Mouse (Mus musculus): ENCODE measurements around the gene Dlgap1.
"Not testable (repeated sequence)": the region's sequence is repeated elsewhere in the genome, so short reads cannot be mapped to it uniquely, and the experiment has no call there.

Dlgap1 gene

GRCm38 (mm10) chr17:70807885-70808284 lies 839.0 kb downstream of the Dlgap1 start:
- no peak for DNase-seq (ENCODE audit: low spot score)

DNA sequence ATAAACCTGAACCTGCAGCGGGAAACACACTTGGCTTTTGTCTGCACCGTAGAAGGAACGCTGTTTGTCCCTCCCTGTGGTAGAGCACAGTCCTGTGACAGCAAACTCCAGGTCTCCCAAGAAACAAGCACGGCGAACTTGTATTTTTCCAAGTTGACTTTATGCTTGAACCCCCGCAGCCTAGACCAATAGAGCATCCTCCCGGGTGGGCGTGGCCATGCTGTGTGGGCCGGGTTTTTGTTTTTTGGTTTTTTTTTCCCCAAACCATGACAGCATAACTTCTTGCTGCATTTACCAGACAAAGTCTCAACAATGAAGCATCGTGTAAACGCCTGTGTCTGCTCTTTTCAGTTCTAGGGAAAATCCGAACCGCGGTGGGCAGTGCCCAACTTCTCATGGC lies 840.0 kb downstream of the Dlgap1 start:
- DNase-seq (ENCODE audit: low spot score), result no peak

DNA sequence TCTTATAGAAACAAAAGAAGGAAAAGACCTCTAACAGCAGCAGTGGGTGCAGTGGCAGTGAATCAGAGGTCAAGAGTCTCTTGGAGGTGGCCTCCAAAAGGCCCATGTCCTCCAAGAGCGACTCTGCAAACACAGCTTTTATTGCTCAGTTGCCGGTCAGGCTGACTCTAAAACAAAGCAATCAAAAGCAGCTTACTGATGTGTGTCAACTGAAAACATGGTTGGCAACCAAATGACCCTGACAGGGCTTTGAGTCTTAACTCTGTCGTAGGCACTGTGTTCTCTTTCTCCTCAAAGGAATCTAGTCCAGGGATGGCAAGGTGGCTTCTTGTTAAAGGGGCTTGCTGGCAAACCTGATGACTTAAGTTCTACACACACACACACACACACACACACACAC lies 840.9 kb downstream of the Dlgap1 start:
- DNase-seq (ENCODE audit: low spot score), result no peak

GRCm38 (mm10) chr17:70810795-70811194 lies 841.9 kb downstream of the Dlgap1 start:
- no peak for DNase-seq (ENCODE audit: low spot score)

DNA sequence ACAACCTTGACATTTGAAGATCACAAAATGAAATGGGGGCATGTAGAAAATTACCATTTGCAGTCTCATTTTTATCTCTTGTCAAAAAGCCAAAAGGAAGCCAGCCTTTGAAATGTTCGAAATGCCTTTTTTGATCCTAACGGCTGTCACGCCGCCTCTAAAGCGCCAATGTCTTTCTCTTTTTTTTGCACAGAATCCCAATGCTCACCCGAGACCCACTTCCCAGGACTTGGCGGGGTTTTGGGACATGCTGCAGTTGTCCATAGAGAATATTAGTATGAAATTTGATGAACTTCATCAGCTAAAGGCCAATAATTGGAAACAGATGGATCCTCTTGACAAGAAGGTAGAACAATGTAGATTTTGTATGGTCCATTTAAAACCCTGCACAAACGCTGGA lies 846.1 kb downstream of the Dlgap1 start:
- DNase-seq (ENCODE audit: low spot score), result no peak

DNA sequence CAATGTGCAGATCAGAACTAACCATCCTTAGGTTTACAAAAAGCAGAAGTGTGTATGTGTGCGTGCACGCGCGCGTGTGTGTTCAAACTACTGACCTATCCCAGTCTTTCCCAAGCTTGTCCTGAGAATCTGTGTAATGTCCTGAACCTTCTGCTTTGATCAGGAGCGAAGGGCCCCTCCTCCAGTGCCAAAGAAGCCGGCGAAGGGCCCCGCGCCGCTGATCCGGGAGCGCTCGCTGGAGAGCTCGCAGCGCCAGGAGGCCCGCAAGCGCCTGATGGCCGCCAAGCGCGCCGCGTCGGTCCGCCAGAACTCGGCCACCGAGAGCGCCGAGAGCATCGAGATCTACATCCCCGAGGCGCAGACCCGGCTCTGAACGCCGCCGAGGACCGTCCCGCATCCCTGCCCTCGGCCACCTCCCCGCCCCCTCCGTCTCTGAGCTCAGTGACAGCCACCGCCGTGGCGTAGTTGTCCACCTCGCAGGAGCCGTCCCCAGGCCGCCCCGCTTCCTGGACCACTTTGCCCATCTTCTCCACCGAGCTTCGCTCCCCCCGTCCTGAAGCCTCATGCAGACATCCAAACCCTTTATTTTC lies 849.1 kb downstream of the Dlgap1 start:
- DNase-seq (ENCODE audit: low spot score), result no peak

DNA sequence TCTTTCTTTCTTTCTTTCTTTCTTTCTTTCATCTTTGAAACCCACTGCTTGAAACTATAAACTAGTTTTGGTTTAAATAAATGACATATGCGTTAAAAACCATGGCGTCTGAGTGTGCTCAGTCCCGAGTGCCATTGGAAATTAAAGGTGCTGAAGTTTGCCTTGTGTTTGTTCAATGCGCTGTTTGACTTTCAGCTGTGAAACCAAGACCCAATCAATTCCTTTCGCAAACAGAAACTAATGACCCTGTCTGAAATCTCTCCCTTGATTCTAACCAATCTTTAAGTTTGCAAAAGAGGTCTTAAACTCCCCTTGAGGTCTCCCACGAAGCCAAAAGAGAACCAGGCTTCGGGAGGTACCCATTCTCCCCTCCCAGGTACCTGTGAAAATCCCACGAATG lies 854.2 kb downstream of the Dlgap1 start:
- DNase-seq (ENCODE audit: low spot score), result no peak

DNA sequence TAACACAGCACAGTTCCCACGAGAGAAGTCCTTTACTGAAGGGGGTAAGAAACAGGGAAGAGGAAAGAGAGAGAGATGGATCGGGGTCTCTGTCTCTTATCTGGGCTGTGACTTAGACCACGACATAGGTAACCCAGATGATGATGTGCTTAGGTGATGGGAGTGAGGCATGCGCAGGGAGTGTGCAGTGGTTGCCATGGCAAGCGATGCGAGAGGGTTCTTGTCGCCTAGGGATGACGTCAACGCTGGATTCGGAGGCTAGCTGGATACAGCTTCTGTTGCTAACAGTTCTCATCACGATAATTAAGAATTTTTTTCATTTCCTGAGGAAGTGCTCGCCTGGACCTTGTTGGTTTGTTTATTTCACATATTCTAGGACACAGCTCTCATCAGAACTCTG lies 857.4 kb downstream of the Dlgap1 start:
- DNase-seq (ENCODE audit: low spot score), result no peak

GRCm38 (mm10) chr17:70827463-70828179 lies 858.7 kb downstream of the Dlgap1 start:
- not testable (repeated sequence) for DNase-seq (ENCODE audit: low spot score)

DNA sequence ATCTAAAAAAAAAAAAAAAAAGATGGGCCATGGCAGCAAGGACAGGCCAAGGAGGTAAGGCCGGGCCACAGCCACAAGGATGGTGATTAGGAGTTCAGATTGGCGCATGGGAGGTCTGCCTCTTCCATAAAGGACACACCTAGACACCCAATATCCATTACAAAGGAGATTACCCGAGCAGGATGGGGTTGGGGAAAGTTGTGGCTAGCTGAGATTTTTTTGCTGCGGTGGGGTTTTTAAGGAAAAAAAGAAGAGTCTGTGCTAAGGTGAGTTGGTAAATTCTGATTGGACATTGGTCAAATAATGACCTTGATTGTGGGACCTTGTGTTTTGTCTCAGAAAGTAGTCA lies 859.3 kb downstream of the Dlgap1 start:
- no peak for DNase-seq (ENCODE audit: low spot score)

GRCm38 (mm10) chr17:70828569-70828968 lies 859.7 kb downstream of the Dlgap1 start:
- DNase-seq (ENCODE audit: low spot score), result no peak

GRCm38 (mm10) chr17:70829217-70829616 lies 860.3 kb downstream of the Dlgap1 start:
- no peak for DNase-seq (ENCODE audit: low spot score)

- DNase-seq (ENCODE audit: low spot score), result no peak
Measured at GRCm38 (mm10) chr17:70829943-70830715, 861.3 kb downstream of the Dlgap1 start.

- DNase-seq (ENCODE audit: low spot score), result no peak
Measured at GRCm38 (mm10) chr17:70831591-70831990, 862.7 kb downstream of the Dlgap1 start.

DNA sequence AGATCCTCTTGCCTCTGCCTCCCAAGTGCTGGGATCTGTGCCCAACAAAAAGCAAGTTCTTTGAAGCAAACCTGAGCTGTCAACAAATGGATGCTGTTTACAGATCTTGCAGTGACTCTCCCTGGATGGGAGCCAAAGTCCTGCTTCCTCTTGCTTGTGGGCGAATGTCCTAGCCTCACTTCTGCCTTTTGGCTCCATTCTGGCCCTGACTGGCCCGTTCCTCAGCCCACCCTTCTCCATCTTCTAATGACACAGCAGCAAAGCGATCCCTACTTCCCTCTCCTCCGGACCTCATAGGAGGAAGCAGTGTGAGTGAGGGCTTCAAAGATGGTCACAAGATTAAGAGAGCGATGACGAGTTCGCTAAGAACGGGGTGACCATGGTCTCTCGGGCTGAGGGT lies 863.7 kb downstream of the Dlgap1 start:
- no peak for DNase-seq (ENCODE audit: low spot score)

GRCm38 (mm10) chr17:70834430-70834965 lies 865.6 kb downstream of the Dlgap1 start:
- DNase-seq (ENCODE audit: low spot score), result peak; percentile 38

- DNase-seq (ENCODE audit: low spot score), result no peak
Measured at GRCm38 (mm10) chr17:70835071-70835790, 866.4 kb downstream of the Dlgap1 start.

DNA sequence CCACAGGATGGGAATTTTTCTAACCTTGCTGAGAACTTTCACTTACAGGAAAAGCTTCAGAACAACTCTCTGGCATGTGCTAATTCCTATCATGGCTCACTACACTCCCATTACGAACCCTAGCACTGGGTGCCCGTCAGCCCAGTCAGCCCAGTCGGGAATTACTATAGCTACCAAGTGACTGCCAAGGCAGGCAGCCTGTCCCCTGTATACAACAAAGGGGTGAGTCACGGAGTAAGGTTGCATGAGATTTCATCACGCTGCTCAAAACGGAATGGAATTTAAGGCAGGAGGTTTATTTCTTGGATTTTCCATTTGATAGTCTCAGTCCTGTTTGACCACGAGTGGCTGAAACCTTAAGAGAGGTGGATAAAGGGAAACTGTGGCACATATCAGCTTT lies 867.9 kb downstream of the Dlgap1 start:
- peak; percentile 93 for DNase-seq (ENCODE audit: low spot score)

DNA sequence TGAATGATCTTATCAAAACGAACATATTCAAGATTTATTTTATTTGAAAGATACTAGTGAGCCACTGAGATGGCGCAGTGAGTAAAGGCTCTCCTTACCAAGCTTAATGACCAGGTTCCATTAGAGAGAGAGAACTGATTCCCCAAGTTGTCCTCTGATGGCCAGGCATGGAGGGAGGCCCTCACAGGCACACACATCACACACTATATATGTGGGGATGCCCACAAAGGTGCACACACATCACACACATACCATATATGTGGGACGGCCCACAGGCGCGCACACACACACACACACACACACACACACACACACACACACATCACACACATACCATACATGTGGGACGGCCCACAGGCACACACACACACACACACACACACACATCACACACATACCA lies 868.6 kb downstream of the Dlgap1 start:
- not testable (repeated sequence) for DNase-seq (ENCODE audit: low spot score)

GRCm38 (mm10) chr17:70838031-70838430 lies 869.2 kb downstream of the Dlgap1 start:
- peak; percentile 61 for DNase-seq (ENCODE audit: low spot score)

DNA sequence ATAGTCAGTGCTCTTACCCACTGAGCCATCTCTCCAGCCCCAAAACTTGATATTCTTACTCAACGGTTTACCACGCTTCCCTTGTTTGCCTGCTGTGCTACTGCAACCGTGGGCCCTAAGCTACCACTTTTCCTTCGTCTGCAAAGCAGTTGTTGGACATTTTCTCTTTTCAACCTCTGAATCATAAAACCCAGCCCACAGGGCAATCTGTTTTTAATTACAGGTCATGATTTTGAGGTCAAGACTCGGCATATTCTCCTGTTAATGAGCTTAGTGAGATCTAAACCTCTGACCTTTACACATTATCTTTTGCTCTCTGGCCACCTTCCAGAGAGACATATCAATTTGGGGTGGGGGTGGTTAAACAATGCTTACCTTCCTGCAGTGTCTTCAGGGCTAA lies 869.7 kb downstream of the Dlgap1 start:
- DNase-seq (ENCODE audit: low spot score), result peak; percentile 46

DNA sequence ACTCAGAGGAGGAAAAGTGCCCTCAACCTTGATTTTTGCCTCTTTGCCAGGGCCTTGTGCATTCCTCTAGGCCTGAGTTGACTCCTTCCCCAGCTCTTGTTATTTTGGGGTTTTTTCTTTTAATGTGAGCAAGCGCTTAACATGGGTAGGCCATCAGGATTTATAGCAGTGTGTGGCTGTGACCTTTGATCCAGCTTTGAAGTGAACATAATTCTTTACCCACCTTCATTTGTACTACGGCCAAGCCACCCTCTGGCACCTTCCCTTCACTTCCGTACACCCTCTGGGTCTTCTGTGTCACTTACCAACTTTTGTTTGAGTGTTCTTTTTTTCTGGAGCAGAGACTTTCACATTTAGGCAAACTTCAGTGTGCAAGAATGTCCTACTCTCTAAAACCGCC lies 874.4 kb downstream of the Dlgap1 start:
- DNase-seq (ENCODE audit: low spot score), result no peak
